Mouse (Mus musculus) C2C12 (cell line): ENCODE results near the gene Cfap97d2.

Experiments used
- CTCF ChIP-seq: IDR thresholded peaks from one replicate; pipeline ENCODE4 v1.5.1; 2011; ENCODE audit not compliant: control insufficient read depth, insufficient read depth, insufficient read length
- USF1 ChIP-seq: IDR thresholded peaks from one replicate; pipeline ENCODE4 v1.6.1; 2011; ENCODE audit warnings: low read depth, mild to moderate bottlenecking, control low read depth, moderate library complexity

- TF ChIP-seq CTCF (no peak), USF1 (no peak)
These were observed 30.2 kb upstream of the Cfap97d2 start for GRCm38 (mm10) chr8:13675524-13675923.
